Mouse (Mus musculus) thymus, adult 2 months (tissue): ENCODE results near the gene Adprhl1. TPM values are rescaled to one million over a fixed set of nuclear protein-coding genes. Genes with fewer than 3 reads are reported as not detected.

Experiments used
- DNase-seq: peaks from one replicate; pipeline ENCODE4 v3.0.0; 2021
- H3K27ac ChIP-seq: fragments of 200-500 bp; 2 replicates; pipeline ENCODE4 v1.5.1; 2012; ENCODE audit warnings: low read length, control low read depth; ENCODE audit not compliant: control insufficient read depth, insufficient read depth
- H3K27me3 ChIP-seq: fragments of 200-500 bp; 2 replicates; pipeline ENCODE4 v1.6.1; 2012; ENCODE audit warnings: mild to moderate bottlenecking, low read length, moderate library complexity, mixed read lengths; ENCODE audit not compliant: control insufficient read depth, insufficient read depth
- H3K36me3 ChIP-seq: fragments of 200-500 bp; 2 replicates; pipeline ENCODE4 v1.6.1; 2012; ENCODE audit warnings: mild to moderate bottlenecking, low read length, moderate library complexity; ENCODE audit not compliant: control insufficient read depth, insufficient read depth
- H3K4me1 ChIP-seq: fragments of 200-500 bp; replicated peaks from 2 replicates; pipeline ENCODE4 v1.6.1; 2012; ENCODE audit warnings: low read length; ENCODE audit not compliant: control insufficient read depth, insufficient read depth
- H3K4me3 ChIP-seq: fragments of 200-500 bp; 2 replicates; pipeline ENCODE4 v1.5.1; 2012; ENCODE audit warnings: mild to moderate bottlenecking, low read length, control low read depth, moderate library complexity; ENCODE audit not compliant: control insufficient read depth, insufficient read depth
- CTCF ChIP-seq: fragments of 200-500 bp; IDR thresholded peaks from 2 replicates; pipeline ENCODE4 v1.5.1; 2012; ENCODE audit warnings: mild to moderate bottlenecking, control low read depth, low read length, moderate library complexity, borderline replicate concordance; ENCODE audit not compliant: control insufficient read depth, poor library complexity, insufficient read depth; ENCODE audit errors: extremely low read depth
- POLR2A ChIP-seq: fragments of 200-500 bp; IDR thresholded peaks from 2 replicates; pipeline ENCODE4 v1.6.1; 2012; ENCODE audit warnings: mild to moderate bottlenecking, low read length, control low read depth, moderate library complexity; ENCODE audit not compliant: control insufficient read depth, poor library complexity, insufficient read depth; ENCODE audit errors: extremely low read depth
- WGBS: fragments of 180-500 bp; shearing (Covaris S2); methylation state at CpG from one replicate; pipeline ENCODE4 v1.1.7; 2018; 5-methylcytosine and 5-hydroxymethylcytosine counted together
- polyA plus RNA-seq: library from polyadenylated mRNA; depleted of rRNA; stranded (reverse); fragments of >200 nt; gene quantifications from 2 replicates; pipeline ENCODE4 v1.2.3, GENCODE M21; 2012

Gene Adprhl1
- polyA plus RNA-seq, 1 experiment, result 9.2 TPM

- Histone ChIP-seq H3K36me3 (no peaks in the 10 kb centered on the region; the same call in 1 of the 2 replicates), H3K4me1 (no peaks in the 10 kb centered on the region), H3K4me3 (no peak overlapping the region), H3K27ac (no peak overlapping the region), H3K27me3 (no peaks in the 10 kb centered on the region)
- TF ChIP-seq CTCF (no peak), POLR2A (no peak)
- DNase-seq, result no peak
- WGBS, result 6% methylated on average over 3 of the region's 3 CpGs
Observed at GRCm38 (mm10) chr8:13263376-13263775, 9.4 kb upstream of the Adprhl1 start.

- WGBS, result 95% methylated on average over 5 of the region's 5 CpGs
- no peak overlapping the region for H3K4me3 ChIP-seq
Observed at GRCm38 (mm10) chr8:13253413-13253812, 549 bp downstream of the Adprhl1 start.

GRCm38 (mm10) chr8:13252837-13253236 is 1.1 kb downstream of the Adprhl1 start:
- 94% methylated on average over 13 of the region's 13 CpGs for whole genome bisulfite sequencing
- no peak for DNase-seq
- Histone ChIP-seq H3K27ac (no peak overlapping the region), H3K4me3 (no peak overlapping the region), H3K27me3 (no peaks in the 10 kb centered on the region), H3K36me3 (no peaks in the 10 kb centered on the region; the same call in 1 of the 2 replicates), H3K4me1 (peaks cover 6% of the 10 kb centered on the region; the same call in 1 of the 2 replicates)
- TF ChIP-seq CTCF, result no peak
- TF ChIP-seq POLR2A, result no peak

More at GRCm38 (mm10) chr8:13253413-13253812, 549 bp downstream of the Adprhl1 start:
- Histone ChIP-seq H3K27ac (no peak overlapping the region), H3K36me3 (no peaks in the 10 kb centered on the region; the same call in 1 of the 2 replicates), H3K27me3 (no peaks in the 10 kb centered on the region), H3K4me1 (peaks cover 6% of the 10 kb centered on the region; the same call in 1 of the 2 replicates)
- no peak for DNase-seq
- TF ChIP-seq CTCF, result no peak
- TF ChIP-seq POLR2A, result no peak

- no peak for DNase-seq
- Histone ChIP-seq H3K27ac (no peak overlapping the region), H3K4me1 (peaks cover 3% of the 10 kb centered on the region; the same call in 1 of the 2 replicates), H3K36me3 (no peaks in the 10 kb centered on the region), H3K4me3 (no peak overlapping the region), H3K27me3 (no peaks in the 10 kb centered on the region)
- WGBS, result 93% methylated on average over 11 of the region's 11 CpGs
- TF ChIP-seq POLR2A (no peak), CTCF (no peak)
Observed at GRCm38 (mm10) chr8:13244343-13244880, 9.6 kb downstream of the Adprhl1 start.

GRCm38 (mm10) chr8:13242985-13243870 is 10.7 kb downstream of the Adprhl1 start:
- 94% methylated on average over 10 of the region's 10 CpGs for WGBS
- Histone ChIP-seq H3K27me3 (no peaks in the 10 kb centered on the region), H3K4me1 (peaks cover 3% of the 10 kb centered on the region; the same call in 1 of the 2 replicates), H3K36me3 (no peaks in the 10 kb centered on the region), H3K27ac (no peak overlapping the region), H3K4me3 (no peak overlapping the region)
- no peak for DNase-seq
- no peak for TF ChIP-seq CTCF
- no peak for TF ChIP-seq POLR2A

GRCm38 (mm10) chr8:13240691-13241090 is 13.3 kb downstream of the Adprhl1 start:
- no peaks in the 10 kb centered on the region for H3K36me3 ChIP-seq
- H3K4me1 ChIP-seq, result peaks cover 3% of the 10 kb centered on the region; the same call in 1 of the 2 replicates
- no peak overlapping the region for H3K27ac ChIP-seq
- TF ChIP-seq CTCF, result no peak
- TF ChIP-seq POLR2A, result no peak
- 82% methylated on average over 7 of the region's 7 CpGs for WGBS
- no peaks in the 10 kb centered on the region for H3K27me3 ChIP-seq
- no peak for DNase-seq
- no peak overlapping the region for H3K4me3 ChIP-seq
